Mouse (Mus musculus): ENCODE results near the gene Trpc5os.

- TF ChIP-seq CTCF (IDR thresholded peaks at IDR 0.05; ENCODE audit: low read depth), result no peak
- no peak for TF ChIP-seq EP300 (optimal IDR thresholded peaks at IDR 0.05)
Observed at GRCm38 (mm10) chrX:144423848-144424247, 32.5 kb upstream of the Trpc5os start.

Measured in stomach, postnatal 0 days (tissue).